Mouse (Mus musculus) liver, adult 2 months (tissue): ENCODE measurements around the gene Smtnl1. TPM values are rescaled to one million over a fixed set of nuclear protein-coding genes. Genes with fewer than 3 reads are reported as not detected.
"Not testable (repeated sequence)": the region's sequence is repeated elsewhere in the genome, so short reads cannot be mapped to it uniquely, and the experiment has no call there.

Experiments
- DNase-seq: peaks from one replicate; pipeline ENCODE4 v3.0.0-alpha.2; 2011; ENCODE audit warnings: low read depth, low spot score; ENCODE audit errors: extremely low read depth
- H3K27ac ChIP-seq: fragments of 200-500 bp; replicated peaks from 2 replicates; pipeline ENCODE4 v1.5.1; 2012; ENCODE audit warnings: low read depth, mild to moderate bottlenecking, control low read depth, inconsistent platforms, low read length; ENCODE audit not compliant: insufficient read depth
- H3K27me3 ChIP-seq: fragments of 200-500 bp; 2 replicates; pipeline ENCODE4 v1.6.1; 2012; ENCODE audit warnings: mild to moderate bottlenecking, moderate library complexity, low read length, inconsistent platforms; ENCODE audit not compliant: control insufficient read depth, insufficient read depth
- H3K36me3 ChIP-seq: fragments of 200-500 bp; 2 replicates; pipeline ENCODE4 v1.6.1; 2012; ENCODE audit warnings: low read length, inconsistent platforms; ENCODE audit not compliant: control insufficient read depth, insufficient read depth
- H3K4me1 ChIP-seq: fragments of 200-500 bp; 2 replicates; pipeline ENCODE4 v1.6.1; 2011; ENCODE audit warnings: low read length; ENCODE audit not compliant: control insufficient read depth, insufficient read depth
- H3K4me3 ChIP-seq: fragments of 200-500 bp; 2 replicates; pipeline ENCODE4 v1.5.1; 2011; ENCODE audit warnings: low read depth, mild to moderate bottlenecking, control low read depth, low read length, moderate library complexity; ENCODE audit not compliant: insufficient read depth
- H3K79me2 ChIP-seq: fragments of 200-500 bp; 2 replicates; pipeline ENCODE4 v1.6.1; 2012; ENCODE audit warnings: inconsistent platforms, mild to moderate bottlenecking, low read length, moderate library complexity; ENCODE audit not compliant: control insufficient read depth, insufficient read depth
- H3K9ac ChIP-seq: fragments of 200-500 bp; 2 replicates; pipeline ENCODE4 v1.6.1; 2012; ENCODE audit warnings: low read depth, mild to moderate bottlenecking, control low read depth, inconsistent platforms, low read length
- CTCF ChIP-seq: fragments of 200-500 bp; IDR thresholded peaks from 2 replicates; pipeline ENCODE4 v1.5.1; 2011; ENCODE audit warnings: low read depth, low read length, control low read depth
- POLR2A ChIP-seq: fragments of 200-500 bp; IDR thresholded peaks from 2 replicates; pipeline ENCODE4 v1.6.1; 2011; ENCODE audit warnings: low read length, control low read depth; ENCODE audit not compliant: insufficient read depth; ENCODE audit errors: extremely low read depth
- WGBS: fragments of 180-500 bp; shearing (Covaris S2); methylation state at CpG from one replicate; pipeline ENCODE4 v1.1.7; 2018; 5-methylcytosine and 5-hydroxymethylcytosine counted together
- polyA plus RNA-seq: library from polyadenylated mRNA; depleted of rRNA; stranded (reverse); fragments of >200 nt; gene quantifications from 2 replicates; pipeline ENCODE4 v1.2.3, GENCODE M21; 2012
- total RNA-seq: library from RNA; depleted of rRNA; stranded (reverse); fragments of >200 nt; gene quantifications from 2 replicates; pipeline ENCODE4 v1.2.3, GENCODE M21; 2014

Gene Smtnl1
- total and polyA plus RNA-seq, 2 experiments, result 0.18 TPM; not detected in 1

- Histone ChIP-seq H3K9ac (no peak overlapping the region), H3K4me1 (peaks cover 3% of the 10 kb centered on the region), H3K27me3 (no peaks in the 10 kb centered on the region), H3K4me3 (no peak overlapping the region), H3K27ac (no peak overlapping the region), H3K36me3 (peaks cover 18% of the 10 kb centered on the region), H3K79me2 (no peaks in the 10 kb centered on the region)
- TF ChIP-seq CTCF (no peak), POLR2A (no peak)
- no peak for DNase-seq
Measured at GRCm38 (mm10) chr2:84809330-84809729, 13.1 kb downstream of the Smtnl1 start.

- peaks cover 9% of the 10 kb centered on the region for H3K4me1 ChIP-seq
- peaks cover 9% of the 10 kb centered on the region; the same call in 1 of the 2 replicates for H3K79me2 ChIP-seq
- H3K27me3 ChIP-seq, result no peaks in the 10 kb centered on the region
- no peak for DNase-seq
- WGBS, result 76% methylated on average over 5 of the region's 5 CpGs
- peaks cover 31% of the 10 kb centered on the region for H3K36me3 ChIP-seq
- no peak overlapping the region for H3K4me3 ChIP-seq
- no peak for TF ChIP-seq POLR2A
- TF ChIP-seq CTCF, result no peak
- H3K27ac ChIP-seq, result no peak overlapping the region
- H3K9ac ChIP-seq, result no peak overlapping the region
Measured at GRCm38 (mm10) chr2:84806546-84806945, 15.9 kb downstream of the Smtnl1 start.

GRCm38 (mm10) chr2:84803963-84804362 is 18.5 kb downstream of the Smtnl1 start:
- no peak overlapping the region for H3K27ac ChIP-seq
- peaks cover 9% of the 10 kb centered on the region; the same call in 1 of the 2 replicates for H3K79me2 ChIP-seq
- H3K27me3 ChIP-seq, result no peaks in the 10 kb centered on the region
- 95% methylated on average over 7 of the region's 7 CpGs for WGBS
- no peak for DNase-seq
- H3K4me1 ChIP-seq, result peaks cover 7% of the 10 kb centered on the region
- no peak overlapping the region for H3K9ac ChIP-seq
- no peak overlapping the region for H3K4me3 ChIP-seq
- peaks cover 31% of the 10 kb centered on the region for H3K36me3 ChIP-seq
- TF ChIP-seq POLR2A, result no peak

GRCm38 (mm10) chr2:84801223-84801622 is 21.2 kb downstream of the Smtnl1 start:
- not testable (repeated sequence) for H3K79me2 ChIP-seq, H3K27me3 ChIP-seq, H3K9ac ChIP-seq, H3K4me3 ChIP-seq
- DNase-seq, result peak; percentile 90
- peaks cover 23% of the 10 kb centered on the region for H3K36me3 ChIP-seq
- WGBS, result 24% methylated on average over 5 of the region's 5 CpGs
- peak overlapping the region; percentile 90 for H3K27ac ChIP-seq
- peaks cover 14% of the 10 kb centered on the region for H3K4me1 ChIP-seq

GRCm38 (mm10) chr2:84800304-84800703 is 22.1 kb downstream of the Smtnl1 start:
- WGBS, result 25% methylated on average over 4 of the region's 4 CpGs
- Histone ChIP-seq H3K27me3 (no peaks in the 10 kb centered on the region), H3K27ac (peak overlapping the region; percentile 55), H3K4me1 (peaks cover 16% of the 10 kb centered on the region), H3K4me3 (peak overlapping the region; percentile 27; the same call in 1 of the 2 replicates), H3K36me3 (peaks cover 17% of the 10 kb centered on the region), H3K79me2 (peaks cover 9% of the 10 kb centered on the region; the same call in 1 of the 2 replicates), H3K9ac (peak overlapping the region; percentile 22; the same call in 1 of the 2 replicates)
- DNase-seq, result peak; percentile 93
- TF ChIP-seq POLR2A, result no peak
- no peak for TF ChIP-seq CTCF

- TF ChIP-seq CTCF (peak; percentile 42; the same call in 1 of the 2 replicates), POLR2A (no peak)
- under 1% methylated on average over 16 of the region's 16 CpGs for WGBS
- Histone ChIP-seq H3K4me1 (peaks cover 16% of the 10 kb centered on the region), H3K36me3 (peaks cover 12% of the 10 kb centered on the region; the same call in 1 of the 2 replicates), H3K9ac (peak overlapping the region; percentile 62), H3K27me3 (no peaks in the 10 kb centered on the region), H3K27ac (peak overlapping the region; percentile 81), H3K79me2 (peaks cover 9% of the 10 kb centered on the region; the same call in 1 of the 2 replicates), H3K4me3 (peak overlapping the region; percentile 57)
- peak; percentile 88 for DNase-seq
Measured at GRCm38 (mm10) chr2:84799041-84799561, 23.4 kb downstream of the Smtnl1 start.
